Mouse (Mus musculus) embryonic facial prominence, embryonic 14.5 days (tissue): ENCODE measurements around the gene Fcrla. TPM values are rescaled to one million over a fixed set of nuclear protein-coding genes. Genes with fewer than 3 reads are reported as not detected.
"Not testable (repeated sequence)": the region's sequence is repeated elsewhere in the genome, so short reads cannot be mapped to it uniquely, and the experiment has no call there.

Source experiments
- ATAC-seq: fragments of 200-750 bp; cut with Nextera tagmentation; 2 replicates; pipeline ENCODE4 v1.8.0; 2017; ENCODE audit warnings: low read depth, moderate number of reproducible peaks, moderate TSS enrichment
- DNase-seq: peaks from one replicate; pipeline ENCODE4 v3.0.0-alpha.2; 2015; ENCODE audit warnings: low spot score
- H3K27ac ChIP-seq: fragments of 300-500 bp; sonication (generic); replicated peaks from 2 replicates; pipeline ENCODE4 v1.5.1; 2014; ENCODE audit warnings: low read depth, mild to moderate bottlenecking, low read length, moderate library complexity
- H3K27me3 ChIP-seq: fragments of 300-500 bp; sonication (generic); replicated peaks from 2 replicates; pipeline ENCODE4 v1.6.1; 2014; ENCODE audit warnings: low read length; ENCODE audit not compliant: control insufficient read depth, insufficient read depth
- H3K36me3 ChIP-seq: fragments of 300-500 bp; sonication (generic); 2 replicates; pipeline ENCODE4 v1.6.1; 2014; ENCODE audit warnings: low read length, mixed read lengths; ENCODE audit not compliant: control insufficient read depth, insufficient read depth
- H3K4me1 ChIP-seq: fragments of 300-500 bp; sonication (generic); 2 replicates; pipeline ENCODE4 v1.6.1; 2014; ENCODE audit warnings: antibody characterized with exemption, low read length; ENCODE audit not compliant: control insufficient read depth, insufficient read depth
- H3K4me2 ChIP-seq: fragments of 300-500 bp; sonication (generic); 2 replicates; pipeline ENCODE4 v1.6.1; 2014; ENCODE audit warnings: low read depth, mild to moderate bottlenecking, low read length, moderate library complexity, mixed read lengths
- H3K4me3 ChIP-seq: fragments of 300-500 bp; sonication (generic); 2 replicates; pipeline ENCODE4 v1.5.1; 2014; ENCODE audit warnings: low read depth, mild to moderate bottlenecking, low read length
- H3K9ac ChIP-seq: fragments of 300-500 bp; sonication (generic); 2 replicates; pipeline ENCODE4 v1.6.1; 2014; ENCODE audit warnings: low read depth, mild to moderate bottlenecking, low read length, moderate library complexity, mixed read lengths
- H3K9me3 ChIP-seq: fragments of 300-500 bp; sonication (generic); 2 replicates; pipeline ENCODE4 v1.6.1; 2016; ENCODE audit warnings: low read length; ENCODE audit not compliant: control insufficient read depth
- WGBS: fragments of 180-500 bp; shearing (Covaris S2); extraction: QIAGEN DNeasy Blood & Tissue Kit; methylation state at CpG from one replicate; pipeline ENCODE4 v1.1.7; 2014; 5-methylcytosine and 5-hydroxymethylcytosine counted together
- polyA plus RNA-seq: library from polyadenylated mRNA; unstranded; fragments of >200 nt; fragmentation: Nextera tagmentation; extraction: Ambion mirVana; gene quantifications from 2 replicates; pipeline ENCODE4 v1.2.1, GENCODE M21; 2014

Gene Fcrla
- polyA plus RNA-seq, 1 experiment from 2014 or later: not detected

DNA sequence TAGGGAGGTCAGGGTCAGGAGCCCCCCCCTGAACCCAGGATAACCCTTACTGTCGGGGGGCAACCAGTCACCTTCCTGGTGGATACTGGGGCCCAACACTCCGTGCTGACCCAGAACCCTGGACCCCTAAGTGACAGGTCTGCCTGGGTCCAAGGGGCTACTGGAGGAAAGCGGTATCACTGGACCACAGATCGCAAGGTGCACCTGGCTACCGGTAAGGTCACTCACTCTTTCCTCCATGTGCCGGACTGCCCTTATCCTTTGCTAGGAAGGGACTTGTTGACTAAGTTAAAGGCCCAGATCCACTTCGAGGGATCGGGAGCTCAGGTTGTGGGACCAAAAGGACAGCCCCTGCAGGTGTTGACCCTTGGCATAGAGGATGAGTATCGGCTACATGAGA is 16.8 kb upstream of the Fcrla start:
- not testable (repeated sequence) for H3K9ac ChIP-seq, H3K4me2 ChIP-seq, H3K27ac ChIP-seq, DNase-seq, ATAC-seq, H3K36me3 ChIP-seq, H3K4me3 ChIP-seq, H3K9me3 ChIP-seq, H3K27me3 ChIP-seq, H3K4me1 ChIP-seq
- WGBS: 94% methylated on average over 8 of the region's 9 CpGs

- Histone ChIP-seq H3K4me1 (no peaks in the 10 kb centered on the region), H3K9me3 (peaks cover 6% of the 10 kb centered on the region), H3K27me3 (no peaks in the 10 kb centered on the region), H3K4me3 (no peak overlapping the region), H3K27ac (no peak overlapping the region), H3K9ac (no peak overlapping the region), H3K4me2 (no peak overlapping the region), H3K36me3 (no peaks in the 10 kb centered on the region)
- WGBS: 85% methylated on average over 12 of the region's 12 CpGs
- no peak for ATAC-seq
- DNase-seq: no peak
These were observed 11.9 kb upstream of the Fcrla start for GRCm38 (mm10) chr1:170939255-170939654.

DNA sequence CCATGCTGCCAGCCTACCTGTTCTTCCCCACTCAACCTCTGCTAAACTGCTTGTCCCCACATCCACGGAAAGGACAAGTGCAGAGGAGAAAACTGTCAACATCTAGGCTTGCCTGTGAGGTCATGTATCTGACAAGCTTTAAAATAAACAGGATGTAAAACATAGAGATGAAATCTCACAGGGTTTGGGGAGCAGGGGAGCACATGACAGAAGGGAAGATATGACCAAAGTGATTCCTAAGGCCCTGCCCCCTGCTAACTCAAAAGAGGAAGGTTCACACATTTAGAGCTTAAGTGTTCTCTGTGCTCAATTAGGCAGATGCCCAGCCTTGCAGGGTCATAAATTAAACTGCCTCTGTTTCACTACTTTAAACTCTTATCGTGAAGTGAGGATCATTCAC is 7.0 kb upstream of the Fcrla start:
- Histone ChIP-seq H3K36me3 (no peaks in the 10 kb centered on the region), H3K4me1 (no peaks in the 10 kb centered on the region), H3K27ac (no peak overlapping the region), H3K27me3 (no peaks in the 10 kb centered on the region), H3K4me2 (no peak overlapping the region), H3K9ac (no peak overlapping the region), H3K4me3 (no peak overlapping the region), H3K9me3 (no peaks in the 10 kb centered on the region)
- ATAC-seq (no peak), DNase-seq (no peak)
- WGBS: 75% methylated on average over 2 of the region's 2 CpGs

GRCm38 (mm10) chr1:170933940-170934339 is 6.6 kb upstream of the Fcrla start:
- WGBS: 84% methylated on average over 1 of the region's 1 CpGs

DNA sequence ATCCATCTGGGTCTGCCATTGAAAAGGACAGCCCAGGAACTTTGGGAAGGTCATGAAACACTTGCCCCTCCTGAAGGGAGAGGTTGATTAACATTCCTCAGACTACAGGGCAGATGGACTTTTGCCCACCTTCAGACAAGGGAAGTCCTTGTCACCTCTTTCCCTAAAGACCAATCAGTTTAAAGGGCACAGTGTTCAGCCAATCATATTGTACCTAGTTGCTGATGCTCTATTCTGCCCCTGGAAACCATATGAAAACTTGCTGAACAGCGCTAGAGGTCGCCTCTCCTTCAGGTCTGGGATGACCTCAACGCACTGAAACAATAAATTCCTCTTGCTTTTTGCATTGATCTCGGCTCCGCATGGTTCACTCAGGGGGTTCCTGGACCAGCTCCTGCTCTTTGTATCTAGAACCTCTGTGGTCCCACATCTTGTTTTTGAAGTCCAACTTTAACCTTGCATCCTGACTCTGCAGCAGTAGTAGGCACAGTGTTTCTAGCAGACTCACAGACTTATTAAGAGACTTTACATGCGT is 6.1 kb upstream of the Fcrla start:
- H3K9ac ChIP-seq: no peak overlapping the region
- no peaks in the 10 kb centered on the region for H3K36me3 ChIP-seq
- no peak overlapping the region for H3K4me3 ChIP-seq
- DNase-seq (no peak), ATAC-seq (no peak)
- H3K9me3 ChIP-seq: no peaks in the 10 kb centered on the region
- no peak overlapping the region for H3K4me2 ChIP-seq
- 66% methylated on average over 6 of the region's 6 CpGs for WGBS
- H3K27ac ChIP-seq: no peak overlapping the region
- H3K27me3 ChIP-seq: no peaks in the 10 kb centered on the region
- no peaks in the 10 kb centered on the region for H3K4me1 ChIP-seq

More at GRCm38 (mm10) chr1:170933940-170934339, 6.6 kb upstream of the Fcrla start:
- H3K36me3 ChIP-seq: no peaks in the 10 kb centered on the region
- no peaks in the 10 kb centered on the region for H3K9me3 ChIP-seq
- H3K9ac ChIP-seq: no peak overlapping the region
- H3K27me3 ChIP-seq: no peaks in the 10 kb centered on the region
- H3K4me2 ChIP-seq: no peak overlapping the region
- H3K4me1 ChIP-seq: no peaks in the 10 kb centered on the region
- no peak overlapping the region for H3K4me3 ChIP-seq
- no peak overlapping the region for H3K27ac ChIP-seq
- DNase-seq (no peak), ATAC-seq (no peak)

DNA sequence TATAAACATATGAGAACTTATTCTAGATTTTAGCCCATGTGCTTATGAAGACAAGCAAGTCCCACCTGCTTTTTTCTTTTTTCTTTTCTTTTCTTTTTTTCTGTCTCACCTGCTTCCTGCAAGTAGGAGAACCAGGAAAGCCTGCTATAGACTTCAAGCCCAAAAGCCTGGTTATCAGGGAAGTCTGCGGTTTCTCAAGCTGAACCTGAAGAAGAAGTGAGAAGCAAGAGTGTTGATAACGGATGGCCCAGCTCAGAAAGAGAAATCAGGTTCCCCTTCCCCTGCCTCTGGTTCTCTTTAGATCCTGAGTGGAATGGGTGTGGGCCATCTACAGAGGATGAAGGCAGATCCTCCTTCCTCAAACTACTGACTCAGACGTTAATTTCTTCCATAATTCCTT is 4.7 kb upstream of the Fcrla start:
- Histone ChIP-seq H3K36me3 (no peaks in the 10 kb centered on the region), H3K4me2 (no peak overlapping the region), H3K9me3 (no peaks in the 10 kb centered on the region), H3K4me1 (no peaks in the 10 kb centered on the region), H3K9ac (no peak overlapping the region), H3K27me3 (no peaks in the 10 kb centered on the region), H3K4me3 (no peak overlapping the region), H3K27ac (no peak overlapping the region)
- DNase-seq (no peak), ATAC-seq (no peak)
- WGBS: 75% methylated on average over 3 of the region's 3 CpGs

DNA sequence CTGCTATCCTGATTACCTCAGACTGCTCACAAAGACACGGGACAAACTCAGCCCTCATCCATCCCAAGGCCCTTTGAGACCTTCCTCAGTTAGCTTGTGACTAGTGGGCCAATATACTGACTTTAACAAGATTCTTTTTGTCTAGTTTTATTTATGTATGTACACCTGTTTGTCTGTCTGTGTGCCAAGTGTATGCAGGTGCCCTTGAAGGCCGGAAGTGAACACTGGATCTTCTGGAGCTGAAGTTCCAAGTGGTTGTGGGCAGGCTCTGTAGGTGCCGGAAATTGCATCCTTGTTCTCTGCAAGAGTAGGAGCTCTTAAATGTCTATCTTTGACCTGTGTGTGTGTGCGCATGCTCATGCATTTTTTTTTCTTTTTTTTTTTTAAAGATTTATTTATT is 1.9 kb upstream of the Fcrla start:
- no peak overlapping the region for H3K4me2 ChIP-seq
- no peak overlapping the region for H3K9ac ChIP-seq
- no peaks in the 10 kb centered on the region for H3K9me3 ChIP-seq
- H3K36me3 ChIP-seq: no peaks in the 10 kb centered on the region
- 81% methylated on average over 4 of the region's 4 CpGs for WGBS
- no peak for ATAC-seq
- no peak overlapping the region for H3K4me3 ChIP-seq
- no peak overlapping the region for H3K27ac ChIP-seq
- no peaks in the 10 kb centered on the region for H3K27me3 ChIP-seq
- DNase-seq: no peak
- H3K4me1 ChIP-seq: no peaks in the 10 kb centered on the region

DNA sequence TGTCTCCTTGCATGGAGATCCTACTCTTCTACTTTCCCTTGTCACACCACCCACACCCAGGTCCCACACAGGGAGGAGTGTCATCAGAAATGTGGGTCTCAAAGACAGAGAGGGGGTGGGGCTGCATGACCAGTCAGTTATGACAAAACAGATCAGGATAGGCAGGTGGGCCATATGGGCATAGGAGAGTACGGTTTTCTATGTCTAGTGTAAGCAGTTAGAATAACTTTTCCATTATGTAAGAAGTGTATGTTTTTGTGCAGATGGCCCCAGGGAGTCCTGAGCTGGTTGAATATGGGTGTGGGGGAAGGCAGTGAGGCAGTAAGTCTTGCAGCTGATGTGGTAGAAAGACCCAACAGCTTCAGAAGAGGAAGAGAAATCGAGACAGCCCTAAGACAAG is 1.1 kb upstream of the Fcrla start:
- Histone ChIP-seq H3K27ac (no peak overlapping the region), H3K27me3 (no peaks in the 10 kb centered on the region), H3K36me3 (no peaks in the 10 kb centered on the region), H3K4me2 (no peak overlapping the region), H3K4me1 (no peaks in the 10 kb centered on the region), H3K9me3 (no peaks in the 10 kb centered on the region), H3K4me3 (no peak overlapping the region), H3K9ac (no peak overlapping the region)
- 59% methylated on average over 2 of the region's 2 CpGs for WGBS
- no peak for DNase-seq
- no peak for ATAC-seq

DNA sequence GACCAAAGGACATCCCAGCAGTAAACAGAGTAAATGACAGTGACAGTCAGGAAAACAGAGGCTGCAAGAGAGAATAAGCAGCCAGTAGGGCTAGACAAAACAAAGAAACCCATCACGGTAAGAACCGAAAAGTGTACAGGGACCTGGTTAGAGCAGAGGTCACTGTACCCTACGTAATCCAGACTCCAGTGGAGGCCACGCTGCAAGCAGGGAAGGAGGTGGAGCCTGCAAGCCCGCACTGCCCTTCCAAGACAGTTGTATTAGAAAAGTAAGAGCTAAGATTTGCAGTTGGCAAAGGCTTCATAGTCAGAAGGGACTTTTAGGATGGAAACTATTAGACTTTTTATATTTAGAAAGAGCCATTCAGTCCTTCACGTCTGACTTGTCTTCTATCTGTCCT is 442 bp downstream of the Fcrla start:
- WGBS: 46% methylated on average over 6 of the region's 6 CpGs
- no peaks in the 10 kb centered on the region for H3K9me3 ChIP-seq
- H3K27me3 ChIP-seq: no peaks in the 10 kb centered on the region
- H3K27ac ChIP-seq: no peak overlapping the region
- ATAC-seq (no peak), DNase-seq (no peak)
- no peak overlapping the region for H3K4me3 ChIP-seq
- H3K9ac ChIP-seq: no peak overlapping the region
- no peaks in the 10 kb centered on the region for H3K36me3 ChIP-seq
- no peaks in the 10 kb centered on the region for H3K4me1 ChIP-seq
- no peak overlapping the region for H3K4me2 ChIP-seq
